Mouse (Mus musculus) testis, adult 2 months (tissue): ENCODE results near the gene Vpreb2. TPM values are rescaled to one million over a fixed set of nuclear protein-coding genes. Genes with fewer than 3 reads are reported as not detected.
A peak's percentile ranks its signal among the peaks of the same experiment; 100 is the strongest.
"Not testable (repeated sequence)": the region's sequence is repeated elsewhere in the genome, so short reads cannot be mapped to it uniquely, and the experiment has no call there.

Experiments
- H3K27ac ChIP-seq: fragments of 200-500 bp; 2 replicates; pipeline ENCODE4 v1.5.1; 2012; ENCODE audit warnings: low read depth, low read length; ENCODE audit not compliant: control insufficient read depth, insufficient read depth
- H3K27me3 ChIP-seq: fragments of 200-500 bp; 2 replicates; pipeline ENCODE4 v1.6.1; 2012; ENCODE audit warnings: mild to moderate bottlenecking, low read length, moderate library complexity; ENCODE audit not compliant: control insufficient read depth, insufficient read depth
- H3K36me3 ChIP-seq: fragments of 200-500 bp; 2 replicates; pipeline ENCODE4 v1.6.1; 2012; ENCODE audit warnings: mild to moderate bottlenecking, low read length; ENCODE audit not compliant: control insufficient read depth, insufficient read depth
- H3K4me1 ChIP-seq: fragments of 200-500 bp; 2 replicates; pipeline ENCODE4 v1.6.1; 2012; ENCODE audit warnings: low read length; ENCODE audit not compliant: control insufficient read depth, insufficient read depth
- H3K4me3 ChIP-seq: fragments of 200-500 bp; 2 replicates; pipeline ENCODE4 v1.5.1; 2012; ENCODE audit warnings: low read depth, mild to moderate bottlenecking, low read length, moderate library complexity, mixed read lengths; ENCODE audit not compliant: control insufficient read depth
- CTCF ChIP-seq: fragments of 200-500 bp; IDR thresholded peaks from 2 replicates; pipeline ENCODE4 v1.5.1; 2012; ENCODE audit warnings: low read depth, mild to moderate bottlenecking, inconsistent platforms, low read length, moderate library complexity; ENCODE audit not compliant: control insufficient read depth, insufficient read depth, insufficient replicate concordance
- POLR2A ChIP-seq: fragments of 200-500 bp; IDR thresholded peaks from 2 replicates; pipeline ENCODE4 v1.6.1; 2012; ENCODE audit warnings: low read depth, mild to moderate bottlenecking, inconsistent platforms, low read length, moderate library complexity; ENCODE audit not compliant: control insufficient read depth
- polyA plus RNA-seq: library from polyadenylated mRNA; depleted of rRNA; stranded (reverse); fragments of >200 nt; gene quantifications from 2 replicates; pipeline ENCODE4 v1.2.3, GENCODE M21; 2012

Vpreb2 gene
- polyA plus RNA-seq, 1 experiment: not detected

DNA sequence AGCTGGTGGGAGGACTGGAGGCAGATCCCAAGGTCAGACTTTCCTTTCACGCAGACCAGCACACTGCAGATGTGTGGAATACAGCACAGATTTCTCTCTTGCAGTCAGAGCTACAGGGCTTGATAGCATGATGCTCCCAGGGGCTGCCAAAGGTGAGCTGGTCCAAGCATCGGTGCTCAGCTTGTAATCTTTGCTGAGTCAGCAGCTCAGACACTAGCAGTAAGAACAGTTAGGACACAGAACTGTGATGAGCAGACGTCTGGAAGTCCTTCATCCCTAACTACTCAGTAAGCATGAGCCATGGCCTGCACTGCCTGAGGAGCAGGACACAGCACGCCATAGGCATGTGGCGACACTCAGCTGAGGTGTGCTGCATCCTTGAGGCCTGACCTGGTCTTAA is 8.4 kb upstream of the Vpreb2 start:
- H3K36me3 ChIP-seq: no peaks in the 10 kb centered on the region
- H3K27ac ChIP-seq: no peak overlapping the region
- H3K27me3 ChIP-seq: no peaks in the 10 kb centered on the region
- TF ChIP-seq CTCF (no peak), POLR2A (no peak)
- peak overlapping the region; percentile 8 for H3K4me3 ChIP-seq
- H3K4me1 ChIP-seq: no peaks in the 10 kb centered on the region

DNA sequence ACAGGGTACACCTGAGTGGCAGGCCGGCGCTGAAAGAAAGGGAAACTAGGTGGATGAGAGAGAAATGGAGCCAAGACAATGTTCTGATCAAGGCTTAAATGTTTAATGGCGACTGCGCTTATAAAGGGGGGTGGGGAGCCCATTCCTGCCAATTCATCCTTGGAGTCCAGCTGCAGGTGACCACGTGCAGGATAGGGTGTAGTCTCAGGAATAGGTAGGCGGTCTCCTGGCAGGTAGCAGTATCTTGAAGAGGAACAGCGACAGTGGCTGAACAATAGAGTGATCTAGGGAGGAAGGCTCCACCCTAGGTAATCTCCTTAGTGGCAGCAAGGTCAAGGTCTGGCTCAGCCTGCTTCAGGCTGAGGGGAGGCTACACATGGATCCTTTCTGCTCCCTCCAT is 2.4 kb upstream of the Vpreb2 start:
- H3K4me1 ChIP-seq: not testable (repeated sequence)

GRCm38 (mm10) chr16:17983201-17983600 is 3.0 kb downstream of the Vpreb2 start:
- Histone ChIP-seq H3K4me3 (no peak overlapping the region), H3K27ac (no peak overlapping the region), H3K36me3 (no peaks in the 10 kb centered on the region), H3K4me1 (peaks cover 2% of the 10 kb centered on the region; the same call in 1 of the 2 replicates), H3K27me3 (no peaks in the 10 kb centered on the region)
- no peak for TF ChIP-seq POLR2A
- TF ChIP-seq CTCF: no peak

More for the DNA sequence above, 2.4 kb upstream of the Vpreb2 start:
- not testable (repeated sequence) for H3K27me3 ChIP-seq, H3K4me3 ChIP-seq, H3K36me3 ChIP-seq, H3K27ac ChIP-seq

DNA sequence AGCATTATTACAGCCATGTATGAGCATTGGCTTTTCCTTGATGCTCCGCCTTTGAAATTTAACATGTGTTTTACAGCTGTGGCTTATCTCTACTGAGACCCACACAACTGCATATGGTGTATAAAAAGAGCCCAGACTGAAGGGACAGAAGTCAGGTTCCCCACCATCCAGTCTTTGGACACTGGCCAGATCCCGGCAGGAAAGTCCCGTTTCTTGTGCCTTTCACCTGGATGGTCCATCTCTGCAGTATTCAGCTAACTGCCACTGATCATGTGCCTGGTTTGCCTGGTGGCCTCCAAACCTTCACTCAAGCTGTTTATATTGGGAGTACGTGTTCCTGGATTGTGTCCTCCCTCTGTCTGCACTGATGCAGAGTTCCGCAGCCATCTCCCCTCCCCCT is 4.0 kb downstream of the Vpreb2 start:
- TF ChIP-seq CTCF: no peak
- TF ChIP-seq POLR2A: no peak
- Histone ChIP-seq H3K36me3 (no peaks in the 10 kb centered on the region), H3K4me3 (no peak overlapping the region), H3K27ac (no peak overlapping the region), H3K4me1 (peaks cover 2% of the 10 kb centered on the region; the same call in 1 of the 2 replicates), H3K27me3 (no peaks in the 10 kb centered on the region)

DNA sequence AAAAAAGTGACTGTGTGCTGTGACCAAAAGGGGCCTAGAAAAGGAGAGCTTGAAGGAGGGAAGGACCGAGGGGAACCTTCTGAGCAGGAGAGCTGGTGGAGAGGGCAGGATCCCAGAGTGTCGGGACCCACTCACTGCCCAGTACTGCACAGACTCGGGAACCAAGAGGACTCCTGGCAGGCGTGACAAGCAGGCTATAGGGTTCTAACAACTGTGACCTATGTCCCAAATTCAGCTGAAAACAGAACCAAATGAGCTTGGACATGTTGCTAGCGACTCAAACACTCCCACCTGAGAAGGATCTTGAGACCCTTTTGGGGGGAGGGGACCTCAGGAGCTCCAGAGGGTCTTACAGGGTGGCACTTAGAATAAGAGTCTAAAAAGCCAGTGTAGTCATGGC is 4.8 kb downstream of the Vpreb2 start:
- TF ChIP-seq CTCF (no peak), POLR2A (no peak)
- Histone ChIP-seq H3K4me1 (peaks cover 2% of the 10 kb centered on the region; the same call in 1 of the 2 replicates), H3K4me3 (no peak overlapping the region), H3K36me3 (no peaks in the 10 kb centered on the region), H3K27ac (no peak overlapping the region), H3K27me3 (no peaks in the 10 kb centered on the region)

DNA sequence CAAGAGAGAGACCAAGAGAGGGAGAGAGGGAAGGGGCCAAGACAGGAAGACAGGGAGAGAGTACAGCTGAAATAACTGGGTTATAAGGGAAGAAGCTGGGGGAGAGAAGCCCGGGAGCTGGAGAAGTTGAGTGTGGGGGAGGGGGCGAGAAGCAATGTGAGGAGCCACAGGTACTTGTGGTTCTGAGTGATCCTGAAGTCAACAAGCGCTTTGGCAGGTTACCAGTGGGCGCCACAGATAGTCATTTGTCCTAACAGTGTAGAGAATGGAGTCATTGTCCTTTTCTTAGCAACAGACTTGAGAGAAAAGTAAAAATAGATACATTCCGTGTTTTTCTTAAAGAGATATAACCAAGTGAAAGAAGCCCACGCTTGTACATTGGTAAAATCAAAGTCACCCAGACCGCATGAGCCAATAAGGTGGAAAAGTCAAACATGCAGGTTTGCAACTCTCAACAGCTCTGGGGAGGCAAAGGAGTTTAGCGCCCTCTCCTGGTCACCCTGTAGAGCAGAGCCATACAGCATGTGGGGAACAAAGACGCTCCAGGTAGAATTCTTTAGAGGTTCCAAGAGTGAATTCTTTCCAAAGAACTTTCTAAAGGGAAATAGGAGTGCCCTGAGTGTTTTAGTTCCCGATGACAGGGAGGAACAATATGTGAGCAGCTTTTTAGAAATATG is 6.4 kb downstream of the Vpreb2 start:
- peaks cover 2% of the 10 kb centered on the region; the same call in 1 of the 2 replicates for H3K4me1 ChIP-seq
- TF ChIP-seq CTCF (peak; percentile 58; the same call in 1 of the 2 replicates), POLR2A (no peak)
- H3K27me3 ChIP-seq: no peaks in the 10 kb centered on the region
- no peaks in the 10 kb centered on the region for H3K36me3 ChIP-seq
- H3K4me3 ChIP-seq: peak overlapping the region; percentile 43
- H3K27ac ChIP-seq: peak overlapping the region; percentile 50; the same call in 1 of the 2 replicates

DNA sequence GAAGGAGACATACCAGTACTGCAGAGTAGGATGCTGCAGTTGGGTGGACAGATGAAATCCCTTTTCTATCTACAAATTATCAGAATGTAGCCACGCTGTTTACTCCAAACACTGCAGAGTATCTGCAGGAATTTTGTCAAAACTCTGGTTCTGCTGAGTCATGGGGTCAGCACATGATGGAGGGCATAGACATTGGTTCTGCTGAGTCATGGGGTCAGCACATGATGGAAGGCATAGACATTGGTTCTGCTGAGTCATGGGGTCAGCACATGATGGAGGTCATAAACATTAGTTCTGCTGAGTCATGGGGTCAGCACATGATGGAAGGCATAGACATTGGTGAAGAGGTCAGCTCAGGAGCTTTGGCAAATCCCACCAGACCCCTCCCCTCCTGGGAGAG is 7.5 kb downstream of the Vpreb2 start:
- no peaks in the 10 kb centered on the region for H3K27me3 ChIP-seq
- H3K27ac ChIP-seq: no peak overlapping the region
- TF ChIP-seq POLR2A: no peak
- no peak for TF ChIP-seq CTCF
- H3K4me1 ChIP-seq: peaks cover 2% of the 10 kb centered on the region; the same call in 1 of the 2 replicates
- H3K4me3 ChIP-seq: no peak overlapping the region
- H3K36me3 ChIP-seq: no peaks in the 10 kb centered on the region

GRCm38 (mm10) chr16:17992321-17992720 is 12.1 kb downstream of the Vpreb2 start:
- not testable (repeated sequence) for H3K4me3 ChIP-seq, H3K36me3 ChIP-seq, H3K4me1 ChIP-seq, H3K27ac ChIP-seq, H3K27me3 ChIP-seq
